Mouse (Mus musculus) natural killer cell, adult 2 months (primary cell): ENCODE results near the gene 4930572O03Rik.
"Not testable (repeated sequence)": the region's sequence is repeated elsewhere in the genome, so short reads cannot be mapped to it uniquely, and the experiment has no call there.

ENCODE experiments used
- DNase-seq, 2 experiments: peaks; one replicate each; pipeline ENCODE4 v3.0.0; 2022; ENCODE audit warnings: low spot score in 2 of 2

4930572O03Rik gene

GRCm38 (mm10) chr5:15656959-15657358, at the start of gene 4930572O03Rik:
Gene 4930572O03Rik (minus strand): TSS chr5:15657059.
- DNase-seq, result not testable (repeated sequence)

- not testable (repeated sequence) for DNase-seq
These were observed 46.0 kb upstream of the 4930572O03Rik start for GRCm38 (mm10) chr5:15702891-15703290.

GRCm38 (mm10) chr5:15697719-15698118, 40.9 kb upstream of the 4930572O03Rik start:
- not testable (repeated sequence) for DNase-seq

GRCm38 (mm10) chr5:15691849-15692248, 35.0 kb upstream of the 4930572O03Rik start:
- not testable (repeated sequence) for DNase-seq

GRCm38 (mm10) chr5:15690822-15691221, 34.0 kb upstream of the 4930572O03Rik start:
- DNase-seq, result not testable (repeated sequence)

GRCm38 (mm10) chr5:15689659-15690213, 32.9 kb upstream of the 4930572O03Rik start:
- not testable (repeated sequence) for DNase-seq

- not testable (repeated sequence) for DNase-seq
These were observed 32.2 kb upstream of the 4930572O03Rik start for GRCm38 (mm10) chr5:15688874-15689658.

- not testable (repeated sequence) for DNase-seq
These were observed 24.6 kb upstream of the 4930572O03Rik start for GRCm38 (mm10) chr5:15681301-15682035.

- not testable (repeated sequence) for DNase-seq
These were observed 23.4 kb upstream of the 4930572O03Rik start for GRCm38 (mm10) chr5:15679980-15680949.

- not testable (repeated sequence) for DNase-seq
These were observed 22.0 kb upstream of the 4930572O03Rik start for GRCm38 (mm10) chr5:15678907-15679306.

GRCm38 (mm10) chr5:15677750-15678149, 20.9 kb upstream of the 4930572O03Rik start:
- not testable (repeated sequence) for DNase-seq

GRCm38 (mm10) chr5:15674429-15675244, 17.8 kb upstream of the 4930572O03Rik start:
- not testable (repeated sequence) for DNase-seq

GRCm38 (mm10) chr5:15673989-15674388, 17.1 kb upstream of the 4930572O03Rik start:
- DNase-seq, result not testable (repeated sequence)

GRCm38 (mm10) chr5:15670789-15671188, 13.9 kb upstream of the 4930572O03Rik start:
- DNase-seq, result not testable (repeated sequence)

- not testable (repeated sequence) for DNase-seq
These were observed 7.0 kb upstream of the 4930572O03Rik start for GRCm38 (mm10) chr5:15663847-15664246.

- not testable (repeated sequence) for DNase-seq
These were observed 4.5 kb downstream of the 4930572O03Rik start for GRCm38 (mm10) chr5:15652334-15652733.

GRCm38 (mm10) chr5:15645707-15646106, 11.2 kb downstream of the 4930572O03Rik start:
- not testable (repeated sequence) for DNase-seq

- not testable (repeated sequence) for DNase-seq
These were observed 19.2 kb downstream of the 4930572O03Rik start for GRCm38 (mm10) chr5:15637637-15638036.

- DNase-seq, result not testable (repeated sequence)
These were observed 26.8 kb downstream of the 4930572O03Rik start for GRCm38 (mm10) chr5:15630068-15630467.

GRCm38 (mm10) chr5:15628136-15628535, 28.7 kb downstream of the 4930572O03Rik start:
- DNase-seq, result not testable (repeated sequence)
